Mouse (Mus musculus): ENCODE results near the gene St3gal6. TPM values are rescaled to one million over a fixed set of nuclear protein-coding genes. Genes with fewer than 3 reads are reported as not detected.
"Not testable (repeated sequence)": the region's sequence is repeated elsewhere in the genome, so short reads cannot be mapped to it uniquely, and the experiment has no call there.

The St3gal6 gene
- polyA plus RNA-seq, 1 experiment, result 159 TPM

DNA sequence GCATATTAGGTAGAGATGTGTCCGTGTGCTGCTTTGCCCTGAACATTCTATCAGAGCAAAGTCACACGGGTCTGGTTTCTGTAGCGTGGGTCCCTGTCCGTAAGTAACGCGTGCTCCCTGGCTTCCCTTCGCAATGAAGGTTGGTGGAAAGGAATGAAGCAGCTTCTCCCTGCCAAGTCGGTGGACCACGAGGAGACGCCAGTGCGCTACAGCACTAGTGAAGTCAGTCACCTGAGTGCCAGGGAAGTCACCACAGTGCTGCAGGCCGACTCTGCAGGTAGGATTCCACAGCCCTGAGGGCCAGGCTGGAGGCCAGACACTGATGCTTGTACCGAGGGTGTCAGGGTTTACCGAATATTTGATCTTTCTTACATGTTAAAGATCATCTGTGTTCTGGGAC, 60.0 kb downstream of the St3gal6 start:
- TF ChIP-seq GATA1 (IDR thresholded peaks at IDR 0.05; ENCODE audit: borderline replicate concordance, low read length), result no peak
- peaks cover 83% of the 10 kb centered on the region for H3K36me3 ChIP-seq (replicated peaks; ENCODE audit: low read length)
- peaks cover 55% of the 10 kb centered on the region for H3K4me1 ChIP-seq

DNA sequence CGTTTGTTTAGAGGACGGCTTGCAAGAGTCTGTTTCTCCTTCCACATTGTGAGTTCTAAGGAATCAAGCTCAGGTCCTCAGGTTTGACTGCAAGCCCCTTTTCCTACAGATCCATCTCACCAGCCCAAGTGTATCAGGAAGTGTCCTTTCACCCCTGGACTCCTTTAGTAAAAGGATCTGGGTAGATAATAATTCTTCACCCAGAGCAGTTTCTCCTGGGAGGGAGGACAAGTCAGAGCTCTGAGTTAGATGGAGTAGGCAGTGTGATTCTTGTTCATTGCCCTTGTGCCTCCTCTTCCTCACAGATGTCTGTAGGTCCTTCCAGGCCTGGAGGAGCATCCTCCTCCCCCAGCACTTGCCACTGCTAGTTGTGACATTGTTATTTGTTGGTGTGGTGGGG, 61.5 kb downstream of the St3gal6 start:
- Histone ChIP-seq H3K4me1 (peaks cover 57% of the 10 kb centered on the region), H3K4me3 (replicated peaks) (no peak overlapping the region), H3K9me3 (no peaks in the 10 kb centered on the region), H3K27me3 (replicated peaks) (no peaks in the 10 kb centered on the region), H3K36me3 (replicated peaks; ENCODE audit: low read length) (peaks cover 74% of the 10 kb centered on the region)
- no peak for TF ChIP-seq FLI1 (IDR thresholded peaks at IDR 0.05; ENCODE audit: low read length)
- TF ChIP-seq GATA1 (IDR thresholded peaks at IDR 0.05; ENCODE audit: borderline replicate concordance, low read length), result no peak

More for the DNA sequence above, 60.0 kb downstream of the St3gal6 start:
- H3K9me3 ChIP-seq, result no peaks in the 10 kb centered on the region
- H3K4me3 ChIP-seq (replicated peaks), result no peak overlapping the region
- H3K27me3 ChIP-seq (replicated peaks), result no peaks in the 10 kb centered on the region

DNA sequence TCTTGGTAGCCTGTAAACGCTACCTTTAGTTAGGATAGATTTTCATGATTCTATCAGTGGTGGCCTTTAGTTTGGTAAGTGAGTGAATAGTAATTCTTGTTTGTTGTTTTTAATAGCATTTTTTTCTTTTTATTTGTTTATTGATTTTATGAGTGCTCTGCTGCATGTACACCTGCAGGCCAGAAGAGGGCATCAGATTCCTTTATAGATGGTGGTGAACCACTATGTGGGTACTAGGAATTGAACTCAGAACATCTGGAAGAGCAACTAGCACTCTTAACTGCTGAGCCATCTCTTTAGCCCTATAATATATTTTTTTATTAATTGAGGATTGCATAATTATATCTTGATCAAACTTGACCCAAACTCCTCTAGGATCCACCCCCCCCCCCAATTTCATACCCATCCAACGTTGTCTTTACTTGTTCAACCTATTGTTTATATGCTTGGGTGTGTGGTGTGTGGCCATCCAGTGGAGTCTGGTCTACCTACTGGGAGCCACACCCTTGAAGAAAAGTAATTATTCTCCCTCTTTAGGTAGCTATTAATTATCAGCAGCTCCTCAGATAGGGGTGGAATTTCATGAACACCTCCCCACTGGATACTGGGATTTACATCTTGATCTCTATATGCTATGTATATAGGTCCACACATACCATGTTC, 62.1 kb downstream of the St3gal6 start:
- H3K27me3 ChIP-seq (replicated peaks), result no peaks in the 10 kb centered on the region
- H3K9me3 ChIP-seq, result no peaks in the 10 kb centered on the region
- H3K36me3 ChIP-seq (replicated peaks; ENCODE audit: low read length), result peaks cover 69% of the 10 kb centered on the region
- peaks cover 59% of the 10 kb centered on the region for H3K4me1 ChIP-seq
- TF ChIP-seq GATA1 (IDR thresholded peaks at IDR 0.05; ENCODE audit: borderline replicate concordance, low read length), result no peak
- TF ChIP-seq FLI1 (IDR thresholded peaks at IDR 0.05; ENCODE audit: low read length), result no peak
- H3K4me3 ChIP-seq (replicated peaks), result no peak overlapping the region

DNA sequence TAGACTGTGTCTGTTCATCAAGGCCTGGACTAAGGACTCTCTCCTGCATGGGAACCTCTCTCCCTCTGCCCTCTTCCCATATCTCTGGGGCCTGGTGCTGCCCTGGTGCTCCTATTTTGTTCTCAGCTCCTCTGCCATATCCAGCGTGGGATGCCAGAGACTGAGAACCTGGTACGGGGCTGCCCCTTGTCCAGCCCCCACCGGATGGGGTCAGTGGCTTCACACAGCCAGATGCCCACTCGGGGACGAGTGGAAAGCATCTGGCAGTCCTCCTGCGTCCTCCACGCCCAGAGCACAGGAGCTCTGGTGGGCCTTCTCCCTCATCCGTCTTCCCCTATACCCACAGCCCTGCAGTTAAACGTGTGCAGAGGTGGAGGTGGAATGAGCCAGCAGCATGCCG, 63.7 kb downstream of the St3gal6 start:
- H3K4me1 ChIP-seq, result peaks cover 64% of the 10 kb centered on the region
- H3K9me3 ChIP-seq, result no peaks in the 10 kb centered on the region
- no peak overlapping the region for H3K4me3 ChIP-seq (replicated peaks)
- H3K36me3 ChIP-seq (replicated peaks; ENCODE audit: low read length), result peaks cover 53% of the 10 kb centered on the region
- no peaks in the 10 kb centered on the region for H3K27me3 ChIP-seq (replicated peaks)
- TF ChIP-seq GATA1 (IDR thresholded peaks at IDR 0.05; ENCODE audit: borderline replicate concordance, low read length), result no peak
- no peak for TF ChIP-seq FLI1 (IDR thresholded peaks at IDR 0.05; ENCODE audit: low read length)

DNA sequence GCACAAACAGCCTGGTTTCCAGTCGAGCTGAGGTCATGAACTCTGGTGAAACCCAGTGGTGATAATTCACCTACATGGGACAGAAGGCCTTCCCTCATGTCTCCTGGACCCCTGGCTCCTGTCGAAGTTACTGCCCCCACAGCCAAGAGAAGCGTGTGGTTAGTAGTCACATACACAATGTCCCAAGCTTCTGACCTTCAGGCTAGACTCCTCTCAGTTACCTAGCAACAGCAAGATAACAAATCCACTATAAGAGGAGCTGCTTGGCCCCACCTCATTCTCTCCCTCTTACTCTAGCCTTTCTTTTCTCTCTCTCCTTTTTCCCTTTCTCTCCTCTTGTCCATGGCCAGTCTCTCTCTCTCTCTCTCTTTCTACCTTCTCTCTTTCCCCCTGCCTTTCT, 64.1 kb downstream of the St3gal6 start:
- H3K27me3 ChIP-seq (replicated peaks); H3K4me3 ChIP-seq (replicated peaks); H3K9me3 ChIP-seq: not testable (repeated sequence)
- Histone ChIP-seq H3K4me1 (peaks cover 65% of the 10 kb centered on the region), H3K36me3 (replicated peaks; ENCODE audit: low read length) (peaks cover 48% of the 10 kb centered on the region)

DNA sequence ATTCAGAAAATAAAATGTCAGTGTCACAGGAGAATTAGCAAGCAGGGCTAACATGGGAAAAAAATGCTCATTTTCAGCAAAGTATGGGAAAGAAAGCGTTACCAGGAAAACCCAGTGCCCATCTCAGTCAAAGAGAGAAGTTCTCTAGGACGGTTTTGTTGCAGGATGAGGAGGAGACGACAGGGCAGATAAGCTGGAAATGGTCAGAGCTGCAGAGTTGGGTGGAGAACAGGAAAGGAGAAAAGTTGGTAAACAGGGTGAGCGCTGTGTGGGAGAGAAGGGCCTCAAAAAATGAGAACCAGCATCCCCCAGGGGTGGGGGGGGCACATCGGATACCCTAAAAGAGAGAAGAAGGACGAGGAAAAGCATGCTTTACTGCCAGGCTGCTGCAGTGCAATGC, 67.1 kb downstream of the St3gal6 start:
- TF ChIP-seq GATA1 (IDR thresholded peaks at IDR 0.05; ENCODE audit: borderline replicate concordance, low read length), result no peak
- no peak for TF ChIP-seq FLI1 (IDR thresholded peaks at IDR 0.05; ENCODE audit: low read length)
- H3K36me3 ChIP-seq (replicated peaks; ENCODE audit: low read length), result peaks cover 24% of the 10 kb centered on the region
- no peaks in the 10 kb centered on the region for H3K9me3 ChIP-seq
- peak overlapping the region; percentile 74 for H3K4me3 ChIP-seq (replicated peaks)
- H3K27me3 ChIP-seq (replicated peaks), result no peaks in the 10 kb centered on the region
- peaks cover 80% of the 10 kb centered on the region for H3K4me1 ChIP-seq

DNA sequence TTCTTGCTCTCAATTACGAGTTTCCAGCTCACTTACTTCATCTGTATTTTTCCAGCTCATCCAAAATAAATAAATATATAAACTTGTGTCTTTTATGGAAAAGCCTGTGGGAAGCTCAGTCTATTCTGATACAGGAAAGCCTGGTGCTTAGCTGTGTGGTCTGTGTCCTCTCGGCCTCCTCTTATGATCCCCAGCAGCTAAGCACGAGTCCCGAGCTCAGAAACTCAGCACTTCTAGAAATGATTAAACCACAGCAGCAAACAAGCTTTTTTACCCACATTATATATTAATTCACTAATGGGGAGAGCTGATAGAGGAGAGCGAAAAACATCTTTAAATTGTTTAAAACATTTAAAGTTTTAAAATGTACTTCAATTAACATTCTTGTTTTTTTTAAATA, 67.6 kb downstream of the St3gal6 start:
- H3K4me1 ChIP-seq, result peaks cover 80% of the 10 kb centered on the region
- TF ChIP-seq FLI1 (IDR thresholded peaks at IDR 0.05; ENCODE audit: low read length) (no peak), GATA1 (IDR thresholded peaks at IDR 0.05; ENCODE audit: borderline replicate concordance, low read length) (no peak)
- no peaks in the 10 kb centered on the region for H3K9me3 ChIP-seq
- peaks cover 26% of the 10 kb centered on the region for H3K36me3 ChIP-seq (replicated peaks; ENCODE audit: low read length)
- no peaks in the 10 kb centered on the region for H3K27me3 ChIP-seq (replicated peaks)
- H3K4me3 ChIP-seq (replicated peaks), result no peak overlapping the region

DNA sequence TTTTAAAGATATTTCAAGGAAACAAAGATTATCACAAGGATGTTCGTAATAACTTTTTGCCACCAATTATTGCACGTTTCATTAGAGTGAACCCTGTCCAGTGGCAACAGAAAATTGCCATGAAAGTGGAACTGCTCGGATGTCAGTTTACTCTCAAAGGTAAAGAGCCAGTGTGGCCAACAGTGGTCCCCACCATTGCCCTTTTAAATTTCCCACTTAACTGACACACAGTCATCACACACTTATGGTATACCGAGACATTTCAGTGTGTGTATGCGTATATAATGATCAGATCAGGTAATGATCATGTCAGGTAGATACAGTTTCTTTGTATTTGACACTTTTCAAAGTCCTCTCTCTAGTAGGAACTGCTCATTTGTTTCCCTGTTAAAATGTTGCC, 68.9 kb downstream of the St3gal6 start:
- TF ChIP-seq GATA1 (IDR thresholded peaks at IDR 0.05; ENCODE audit: borderline replicate concordance, low read length), result no peak
- TF ChIP-seq FLI1 (IDR thresholded peaks at IDR 0.05; ENCODE audit: low read length), result no peak
- peaks cover 26% of the 10 kb centered on the region for H3K36me3 ChIP-seq (replicated peaks; ENCODE audit: low read length)
- H3K4me3 ChIP-seq (replicated peaks), result no peak overlapping the region
- H3K27me3 ChIP-seq (replicated peaks), result no peaks in the 10 kb centered on the region
- peaks cover 67% of the 10 kb centered on the region for H3K4me1 ChIP-seq
- H3K9me3 ChIP-seq, result no peaks in the 10 kb centered on the region

DNA sequence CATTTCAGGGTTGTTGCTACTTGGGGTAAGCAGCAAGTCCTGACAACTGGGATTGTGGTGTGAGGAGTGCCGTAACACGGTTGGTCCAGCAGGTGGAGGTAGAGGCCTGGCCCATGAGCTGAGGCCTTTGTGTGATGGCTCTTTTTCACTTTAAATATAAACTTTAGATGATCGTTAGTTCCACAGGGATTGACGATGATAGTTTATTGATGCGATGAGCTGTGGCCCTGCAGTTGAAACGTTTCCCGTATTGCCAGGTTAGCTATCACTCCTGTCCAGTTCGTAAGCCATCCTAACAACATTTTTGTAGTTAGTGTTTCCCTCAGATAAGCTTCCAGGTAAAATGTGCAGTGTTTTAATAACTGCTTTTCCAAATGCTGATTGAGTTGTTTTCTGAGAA, 69.4 kb downstream of the St3gal6 start:
- peaks cover 29% of the 10 kb centered on the region for H3K36me3 ChIP-seq (replicated peaks; ENCODE audit: low read length)
- H3K4me3 ChIP-seq (replicated peaks), result no peak overlapping the region
- peaks cover 62% of the 10 kb centered on the region for H3K4me1 ChIP-seq
- H3K9me3 ChIP-seq, result no peaks in the 10 kb centered on the region
- TF ChIP-seq GATA1 (IDR thresholded peaks at IDR 0.05; ENCODE audit: borderline replicate concordance, low read length) (no peak), FLI1 (IDR thresholded peaks at IDR 0.05; ENCODE audit: low read length) (no peak)
- no peaks in the 10 kb centered on the region for H3K27me3 ChIP-seq (replicated peaks)

DNA sequence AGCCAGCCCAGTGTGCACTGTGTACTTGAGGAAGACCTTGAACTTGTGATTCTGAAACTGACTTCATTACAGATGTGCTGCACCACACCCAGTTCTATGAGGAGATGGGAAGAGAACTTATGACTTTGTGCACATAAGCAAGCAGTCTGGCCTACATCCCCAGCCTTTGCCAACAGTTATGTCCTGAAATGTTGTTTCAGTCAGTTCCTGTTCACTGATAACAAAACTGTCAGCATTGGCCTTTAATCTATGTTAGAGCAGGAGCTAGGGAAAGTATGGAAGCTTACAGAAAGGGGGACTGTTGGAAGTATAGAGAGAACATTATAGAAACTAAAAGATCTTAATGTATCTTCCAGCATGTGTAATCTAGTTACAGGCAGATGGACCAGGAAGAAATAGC, 70.2 kb downstream of the St3gal6 start:
- Histone ChIP-seq H3K4me1 (peaks cover 64% of the 10 kb centered on the region), H3K27me3 (replicated peaks) (no peaks in the 10 kb centered on the region), H3K36me3 (replicated peaks; ENCODE audit: low read length) (peaks cover 24% of the 10 kb centered on the region), H3K4me3 (replicated peaks) (no peak overlapping the region), H3K9me3 (no peaks in the 10 kb centered on the region)
- TF ChIP-seq FLI1 (IDR thresholded peaks at IDR 0.05; ENCODE audit: low read length), result no peak
- no peak for TF ChIP-seq GATA1 (IDR thresholded peaks at IDR 0.05; ENCODE audit: borderline replicate concordance, low read length)

DNA sequence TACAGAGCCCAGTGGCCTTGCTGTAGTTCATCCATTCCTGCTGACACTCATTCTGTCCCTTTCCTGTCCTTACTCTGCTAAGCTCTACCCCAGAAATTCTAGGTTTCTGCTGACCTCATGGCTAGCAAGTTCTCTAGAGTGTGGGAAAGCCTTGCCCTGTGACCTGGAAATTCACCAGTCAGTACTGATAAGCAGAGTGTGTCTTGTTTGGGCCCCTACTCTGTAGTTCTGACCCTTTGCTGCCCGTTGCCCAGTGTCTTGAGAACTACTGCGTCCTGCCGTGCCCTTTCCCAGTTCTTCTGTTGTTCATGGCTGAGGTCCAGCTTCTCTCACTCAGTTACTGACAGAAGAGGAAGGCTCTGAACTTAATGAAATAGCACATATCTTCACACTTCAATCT, 70.9 kb downstream of the St3gal6 start:
- Histone ChIP-seq H3K4me3 (replicated peaks) (peak overlapping the region; percentile 54), H3K9me3 (no peaks in the 10 kb centered on the region), H3K27me3 (replicated peaks) (no peaks in the 10 kb centered on the region), H3K36me3 (replicated peaks; ENCODE audit: low read length) (peaks cover 21% of the 10 kb centered on the region), H3K4me1 (peaks cover 64% of the 10 kb centered on the region)
- TF ChIP-seq GATA1 (IDR thresholded peaks at IDR 0.05; ENCODE audit: borderline replicate concordance, low read length) (no peak), FLI1 (IDR thresholded peaks at IDR 0.05; ENCODE audit: low read length) (no peak)
